Comparison of ENCODE assay signal across 5 mouse cellular contexts in genomic region chr3:87350992-87351391, GRCm38 (mm10). TPM values are rescaled to one million over a fixed set of nuclear protein-coding genes. Genes with fewer than 3 reads are reported as not detected.
"Had no signal": no experiment of that assay in that cellular context is flagged by ENCODE, and none has a peak within 500 bp of the region (broad histone marks: within the 10 kb centered on the region; RNA-seq: fewer than 3 reads in every experiment).

No protein-coding gene starts in this region.

RNA-seq across cellular contexts. Expression of gene Cd5l, which starts 6.7 kb away (rescaled TPM):
- total RNA-seq: neutrophil, adult 5-6 weeks had no signal
- polyA plus RNA-seq: neural tube, embryonic 13.5 days; neural tube, embryonic 14.5 days; small intestine, adult 2 months had no signal

RNA-seq across cellular contexts. Expression of gene Fcrl1, which starts 25.2 kb away (rescaled TPM):
- polyA plus RNA-seq: neural tube, embryonic 13.5 days; neural tube, embryonic 14.5 days; testis, adult 2 months had no signal
